Mouse (Mus musculus): ENCODE measurements around the gene Aifm3. TPM values are rescaled to one million over a fixed set of nuclear protein-coding genes. Genes with fewer than 3 reads are reported as not detected.
A peak's percentile ranks its signal among the peaks of the same experiment; 100 is the strongest.

Aifm3 gene
- total and polyA plus RNA-seq, 3 experiments, result 0.05 TPM; not detected in 2

- TF ChIP-seq TAL1 (conservative IDR thresholded peaks at IDR 0.05; ENCODE audit: low read depth, low read length) (no peak), CTCF (IDR thresholded peaks at IDR 0.05; ENCODE audit: low read depth, low read length) (no peak), GATA2 (IDR thresholded peaks at IDR 0.05; ENCODE audit: borderline replicate concordance, low read depth, low read length) (no peak), POLR2AphosphoS5 (IDR thresholded peaks at IDR 0.05; ENCODE audit: insufficient replicate concordance, low read depth, low read length) (no peak), GATA1 (IDR thresholded peaks at IDR 0.05; ENCODE audit: borderline replicate concordance, low read length) (no peak)
- Histone ChIP-seq H3K9me3 (replicated peaks) (no peaks in the 10 kb centered on the region), H3K27me3 (ENCODE audit: insufficient read depth, low read length) (no peaks in the 10 kb centered on the region), H3K4me1 (ENCODE audit: insufficient read depth, low read depth, low read length) (peaks cover 30% of the 10 kb centered on the region), H3K36me3 (replicated peaks) (peaks cover 98% of the 10 kb centered on the region), H3K4me3 (ENCODE audit: low read depth, low read length) (no peak overlapping the region)
- DNase-seq (ENCODE audit: low spot score) (no peak), ATAC-seq (ENCODE audit: extremely low read depth, insufficient number of reproducible peaks, low FRiP score, poor library complexity, severe bottlenecking) (no peak)
These were observed 34.7 kb downstream of the Aifm3 start for GRCm38 (mm10) chr16:17524156-17524555.

GRCm38 (mm10) chr16:17525524-17525923 lies 36.1 kb downstream of the Aifm3 start:
- TF ChIP-seq TAL1 (conservative IDR thresholded peaks at IDR 0.05; ENCODE audit: low read depth, low read length) (no peak), CTCF (IDR thresholded peaks at IDR 0.05; ENCODE audit: low read depth, low read length) (no peak)
- peaks cover 92% of the 10 kb centered on the region for H3K36me3 ChIP-seq (replicated peaks)
- H3K9me3 ChIP-seq (replicated peaks), result no peaks in the 10 kb centered on the region

GRCm38 (mm10) chr16:17526223-17526622 lies 36.8 kb downstream of the Aifm3 start:
- no peak overlapping the region for H3K4me3 ChIP-seq (ENCODE audit: low read depth, low read length)
- H3K4me1 ChIP-seq (ENCODE audit: insufficient read depth, low read depth, low read length), result peaks cover 40% of the 10 kb centered on the region
- no peak for ATAC-seq (ENCODE audit: extremely low read depth, insufficient number of reproducible peaks, low FRiP score, poor library complexity, severe bottlenecking)
- no peak for DNase-seq (ENCODE audit: low spot score)
- peaks cover 85% of the 10 kb centered on the region for H3K36me3 ChIP-seq (replicated peaks)
- H3K9me3 ChIP-seq (replicated peaks), result no peaks in the 10 kb centered on the region
- TF ChIP-seq POLR2AphosphoS5 (IDR thresholded peaks at IDR 0.05; ENCODE audit: insufficient replicate concordance, low read depth, low read length) (no peak; the same call in 1 of the 2 replicates), GATA1 (IDR thresholded peaks at IDR 0.05; ENCODE audit: borderline replicate concordance, low read length) (no peak), TAL1 (conservative IDR thresholded peaks at IDR 0.05; ENCODE audit: low read depth, low read length) (no peak), GATA2 (IDR thresholded peaks at IDR 0.05; ENCODE audit: borderline replicate concordance, low read depth, low read length) (no peak), CTCF (IDR thresholded peaks at IDR 0.05; ENCODE audit: low read depth, low read length) (no peak)
- no peaks in the 10 kb centered on the region for H3K27me3 ChIP-seq (ENCODE audit: insufficient read depth, low read length)

More at GRCm38 (mm10) chr16:17525524-17525923, 36.1 kb downstream of the Aifm3 start:
- DNase-seq (ENCODE audit: low spot score), result no peak
- Histone ChIP-seq H3K4me3 (ENCODE audit: low read depth, low read length) (no peak overlapping the region), H3K27me3 (ENCODE audit: insufficient read depth, low read length) (no peaks in the 10 kb centered on the region), H3K4me1 (ENCODE audit: insufficient read depth, low read depth, low read length) (peaks cover 40% of the 10 kb centered on the region)
- no peak for ATAC-seq (ENCODE audit: extremely low read depth, insufficient number of reproducible peaks, low FRiP score, poor library complexity, severe bottlenecking)

GRCm38 (mm10) chr16:17527606-17528005 lies 38.2 kb downstream of the Aifm3 start:
- TF ChIP-seq POLR2AphosphoS5 (IDR thresholded peaks at IDR 0.05; ENCODE audit: insufficient replicate concordance, low read depth, low read length) (no peak), GATA2 (IDR thresholded peaks at IDR 0.05; ENCODE audit: borderline replicate concordance, low read depth, low read length) (no peak), GATA1 (IDR thresholded peaks at IDR 0.05; ENCODE audit: borderline replicate concordance, low read length) (no peak), TAL1 (conservative IDR thresholded peaks at IDR 0.05; ENCODE audit: low read depth, low read length) (no peak)
- no peaks in the 10 kb centered on the region for H3K27me3 ChIP-seq (ENCODE audit: insufficient read depth, low read length)
- DNase-seq (ENCODE audit: low spot score), result no peak
- ATAC-seq (ENCODE audit: extremely low read depth, insufficient number of reproducible peaks, low FRiP score, poor library complexity, severe bottlenecking), result no peak
- H3K9me3 ChIP-seq (replicated peaks), result no peaks in the 10 kb centered on the region
- no peak overlapping the region for H3K4me3 ChIP-seq (ENCODE audit: low read depth, low read length)
- peaks cover 71% of the 10 kb centered on the region for H3K36me3 ChIP-seq (replicated peaks)
- peaks cover 49% of the 10 kb centered on the region for H3K4me1 ChIP-seq (ENCODE audit: insufficient read depth, low read depth, low read length)

GRCm38 (mm10) chr16:17528276-17528675 lies 38.9 kb downstream of the Aifm3 start:
- TF ChIP-seq GATA2 (IDR thresholded peaks at IDR 0.05; ENCODE audit: borderline replicate concordance, low read depth, low read length), result no peak
- no peak for TF ChIP-seq GATA1 (IDR thresholded peaks at IDR 0.05; ENCODE audit: borderline replicate concordance, low read length)
- H3K4me1 ChIP-seq (ENCODE audit: insufficient read depth, low read depth, low read length), result peaks cover 49% of the 10 kb centered on the region
- peaks cover 64% of the 10 kb centered on the region for H3K36me3 ChIP-seq (replicated peaks)
- no peak for ATAC-seq (ENCODE audit: extremely low read depth, insufficient number of reproducible peaks, low FRiP score, poor library complexity, severe bottlenecking)
- H3K27me3 ChIP-seq (ENCODE audit: insufficient read depth, low read length), result no peaks in the 10 kb centered on the region
- no peak overlapping the region; the same call in 1 of the 2 replicates for H3K4me3 ChIP-seq (ENCODE audit: low read depth, low read length)
- no peaks in the 10 kb centered on the region for H3K9me3 ChIP-seq (replicated peaks)
- DNase-seq (ENCODE audit: low spot score), result no peak

- H3K4me1 ChIP-seq (ENCODE audit: insufficient read depth, low read depth, low read length), result peaks cover 49% of the 10 kb centered on the region
- peaks cover 48% of the 10 kb centered on the region for H3K36me3 ChIP-seq (replicated peaks)
- TF ChIP-seq GATA2 (IDR thresholded peaks at IDR 0.05; ENCODE audit: borderline replicate concordance, low read depth, low read length) (no peak), CTCF (IDR thresholded peaks at IDR 0.05; ENCODE audit: low read depth, low read length) (no peak), GATA1 (IDR thresholded peaks at IDR 0.05; ENCODE audit: borderline replicate concordance, low read length) (no peak), TAL1 (conservative IDR thresholded peaks at IDR 0.05; ENCODE audit: low read depth, low read length) (no peak), POLR2AphosphoS5 (IDR thresholded peaks at IDR 0.05; ENCODE audit: insufficient replicate concordance, low read depth, low read length) (no peak)
- peak overlapping the region; percentile 78 for H3K4me3 ChIP-seq (ENCODE audit: low read depth, low read length)
- H3K27me3 ChIP-seq (ENCODE audit: insufficient read depth, low read length), result no peaks in the 10 kb centered on the region
- no peaks in the 10 kb centered on the region for H3K9me3 ChIP-seq (replicated peaks)
- ATAC-seq (ENCODE audit: extremely low read depth, insufficient number of reproducible peaks, low FRiP score, poor library complexity, severe bottlenecking) (no peak), DNase-seq (ENCODE audit: low spot score) (peak; percentile 14)
These were observed 40.7 kb downstream of the Aifm3 start for GRCm38 (mm10) chr16:17529981-17530586.

Data from G1E (cell line).